Comparison of ENCODE assay signal across 10 mouse cellular contexts in genomic region chr19:8987816-8988215, GRCm38 (mm10). TPM values are rescaled to one million over a fixed set of nuclear protein-coding genes. Genes with fewer than 3 reads are reported as not detected.
DNase-seq lines count a peak whose midpoint lies in the region; ATAC-seq and TF ChIP-seq lines count a peak whose summit lies in the region.
"Had no signal": no experiment of that assay in that cellular context is flagged by ENCODE, and none has a peak within 500 bp of the region (broad histone marks: within the 10 kb centered on the region; RNA-seq: fewer than 3 reads in every experiment).

No protein-coding gene starts in this region.

- no peak overlapping the region for H3K4me3 ChIP-seq in heart, embryonic 11.5 days (ENCODE audit: low read depth, low read length)
- no peak overlapping the region for H3K4me3 ChIP-seq in limb, embryonic 14.5 days (replicated peaks; ENCODE audit: low read length)
- no peak overlapping the region for H3K4me3 ChIP-seq in liver, embryonic 12.5 days

- no peak for TF ChIP-seq POLR2A in limb, embryonic 14.5 days (IDR thresholded peaks at IDR 0.05; ENCODE audit: borderline replicate concordance, extremely low read depth, insufficient read depth, insufficient read length)

- H3K27ac ChIP-seq in heart, embryonic 11.5 days (ENCODE audit: low read depth, low read length), result peak overlapping the region; percentile 90
- peak overlapping the region; percentile 97; the same call in 1 of the 2 replicates for H3K27ac ChIP-seq in limb, embryonic 14.5 days (replicated peaks; ENCODE audit: low read depth, low read length)
- no peak overlapping the region for H3K27ac ChIP-seq in liver, embryonic 12.5 days
- H3K27ac ChIP-seq: midbrain, embryonic 15.5 days had no signal

- no peaks in the 10 kb centered on the region for H3K9me3 ChIP-seq in heart, embryonic 11.5 days (replicated peaks; ENCODE audit: control insufficient read depth, low read length)
- no peaks in the 10 kb centered on the region for H3K9me3 ChIP-seq in limb, embryonic 14.5 days (ENCODE audit: control insufficient read depth, low read length)
- no peaks in the 10 kb centered on the region for H3K9me3 ChIP-seq in liver, embryonic 12.5 days (replicated peaks)
- H3K9me3 ChIP-seq: midbrain, embryonic 15.5 days had no signal

- H3K36me3 ChIP-seq in heart, embryonic 11.5 days (ENCODE audit: control insufficient read depth, insufficient read depth, low read length), result no peaks in the 10 kb centered on the region
- no peaks in the 10 kb centered on the region for H3K36me3 ChIP-seq in limb, embryonic 14.5 days (ENCODE audit: control insufficient read depth, insufficient read depth, low read length)
- H3K36me3 ChIP-seq in liver, embryonic 12.5 days, result no peaks in the 10 kb centered on the region
- H3K36me3 ChIP-seq: midbrain, embryonic 15.5 days had no signal

- intact Hi-C loops in heart, postnatal 25 days (cut with DNase I), result no loop called here

- peaks cover 63% of the 10 kb centered on the region for H3K4me1 ChIP-seq in heart, embryonic 11.5 days (ENCODE audit: control insufficient read depth, insufficient read depth, low read length)
- peaks cover 56% of the 10 kb centered on the region for H3K4me1 ChIP-seq in limb, embryonic 14.5 days (ENCODE audit: control insufficient read depth, insufficient read depth, low read length)
- peaks cover 52% of the 10 kb centered on the region for H3K4me1 ChIP-seq in liver, embryonic 12.5 days

- H3K27me3 ChIP-seq in heart, embryonic 11.5 days (ENCODE audit: control insufficient read depth, insufficient read depth, low read length), result no peaks in the 10 kb centered on the region
- H3K27me3 ChIP-seq in limb, embryonic 14.5 days (ENCODE audit: control insufficient read depth, insufficient read depth, low read length), result no peaks in the 10 kb centered on the region
- peaks cover 66% of the 10 kb centered on the region for H3K27me3 ChIP-seq in liver, embryonic 12.5 days (replicated peaks)

- no peak for ATAC-seq in heart, embryonic 11.5 days (replicated peaks; ENCODE audit: insufficient number of reproducible peaks, low FRiP score, low TSS enrichment)
- no peak for ATAC-seq in limb, embryonic 14.5 days (ENCODE audit: low FRiP score, low read depth)
- no peak for ATAC-seq in liver, embryonic 12.5 days
- ATAC-seq: midbrain, embryonic 15.5 days had no signal

- peak overlapping the region; percentile 12 for H3K4me2 ChIP-seq in heart, embryonic 11.5 days
- H3K4me2 ChIP-seq in limb, embryonic 14.5 days (replicated peaks; ENCODE audit: low read depth, low read length, severe bottlenecking), result 0 out of 2 replicates have a peak overlapping the region, but pooled peaks have one; percentile 16
- no peak overlapping the region for H3K4me2 ChIP-seq in liver, embryonic 12.5 days
- H3K4me2 ChIP-seq: liver, embryonic 11.5 days; midbrain, embryonic 15.5 days had no signal

- H3K9ac ChIP-seq in heart, embryonic 11.5 days (ENCODE audit: low read depth, low read length), result no peak overlapping the region
- H3K9ac ChIP-seq in limb, embryonic 14.5 days (ENCODE audit: low read depth, low read length, severe bottlenecking), result peak overlapping the region; percentile 8; the same call in 1 of the 2 replicates
- no peak overlapping the region for H3K9ac ChIP-seq in liver, embryonic 12.5 days
- H3K9ac ChIP-seq: midbrain, embryonic 15.5 days had no signal

- WGBS in heart, embryonic 11.5 days (ENCODE audit: insufficient replicate concordance), result 25% methylated on average over 2 of the region's 2 CpGs
- 31% methylated on average over 2 of the region's 2 CpGs for WGBS in limb, embryonic 14.5 days
- WGBS in liver, embryonic 12.5 days (ENCODE audit: insufficient replicate concordance), result 59% methylated on average over 2 of the region's 2 CpGs

- DNase-seq in heart, adult 11 months, result peak; percentile 98
- no peak for DNase-seq in heart, postnatal 25 days (ENCODE audit: low spot score)
- peak; percentile 60 for DNase-seq in adipocyte (ENCODE audit: low spot score)
- DNase-seq in limb, embryonic 14.5 days (ENCODE audit: low spot score), result no peak
- DNase-seq in cerebellum, postnatal 25 days, result no peak
- no peak for DNase-seq in layer of hippocampus, postnatal 36 days

RNA-seq across cellular contexts. Expression of gene Ahnak, which starts 1.3 kb away (rescaled TPM):
- 100 to 1,000 TPM; 283 to 326 TPM for total RNA-seq in heart, postnatal 25 days (2021)
- polyA plus RNA-seq in heart, embryonic 11.5 days (2014; fragmentation: Nextera tagmentation; extraction: Ambion mirVana), result 15.1 and 17.4 TPM in 2 replicates
- 21.6 and 31.4 TPM in 2 replicates for polyA plus RNA-seq in limb, embryonic 14.5 days (2012; rRNA removed)
- polyA plus RNA-seq in limb, embryonic 14.5 days (2014; fragmentation: Nextera tagmentation; extraction: Ambion mirVana), result 61.5 and 61.6 TPM in 2 replicates
- 1.8 and 2.0 TPM in 2 replicates for polyA plus RNA-seq in liver, embryonic 12.5 days (2016; fragmentation: Nextera tagmentation; extraction: Ambion mirVana)
- 10 to 100 TPM; 14.5 to 24.0 TPM for total RNA-seq in layer of hippocampus, postnatal 36 days (2021)

RNA-seq across cellular contexts. Expression of gene Eef1g, which starts 21.0 kb away (rescaled TPM):
- total RNA-seq in heart, postnatal 25 days (2021), result 100 to 1,000 TPM; 241 to 256 TPM
- 344 TPM in 2 replicates for polyA plus RNA-seq in heart, embryonic 11.5 days (2014; fragmentation: Nextera tagmentation; extraction: Ambion mirVana)
- 530 and 577 TPM in 2 replicates for polyA plus RNA-seq in limb, embryonic 14.5 days (2012; rRNA removed)
- 499 and 500 TPM in 2 replicates for polyA plus RNA-seq in limb, embryonic 14.5 days (2014; fragmentation: Nextera tagmentation; extraction: Ambion mirVana)
- 358 and 366 TPM in 2 replicates for polyA plus RNA-seq in liver, embryonic 12.5 days (2016; fragmentation: Nextera tagmentation; extraction: Ambion mirVana)
- 100 to 1,000 TPM; 233 to 254 TPM for total RNA-seq in layer of hippocampus, postnatal 36 days (2021)

RNA-seq across cellular contexts. Expression of gene Tut1, which starts 34.2 kb away (rescaled TPM):
- total RNA-seq in heart, postnatal 25 days (2021), result 1 to 10 TPM; 7.2 to 8.8 TPM
- polyA plus RNA-seq in heart, embryonic 11.5 days (2014; fragmentation: Nextera tagmentation; extraction: Ambion mirVana), result 17.1 and 19.8 TPM in 2 replicates
- polyA plus RNA-seq in limb, embryonic 14.5 days (2012; rRNA removed), result 28.6 and 33.6 TPM in 2 replicates
- polyA plus RNA-seq in limb, embryonic 14.5 days (2014; fragmentation: Nextera tagmentation; extraction: Ambion mirVana), result 27.6 and 29.2 TPM in 2 replicates
- 26.0 and 27.7 TPM in 2 replicates for polyA plus RNA-seq in liver, embryonic 12.5 days (2016; fragmentation: Nextera tagmentation; extraction: Ambion mirVana)
- total RNA-seq in layer of hippocampus, postnatal 36 days (2021), result 10 to 100 TPM; 19.6 to 19.7 TPM

RNA-seq across cellular contexts. Expression of gene Mta2, which starts 46.1 kb away (rescaled TPM):
- total RNA-seq in heart, postnatal 25 days (2021), result 10 to 100 TPM; 29.5 to 32.3 TPM
- polyA plus RNA-seq in heart, embryonic 11.5 days (2014; fragmentation: Nextera tagmentation; extraction: Ambion mirVana), result 30.0 and 39.9 TPM in 2 replicates
- polyA plus RNA-seq in limb, embryonic 14.5 days (2012; rRNA removed), result 63.4 and 76.5 TPM in 2 replicates
- polyA plus RNA-seq in limb, embryonic 14.5 days (2014; fragmentation: Nextera tagmentation; extraction: Ambion mirVana), result 43.8 and 47.2 TPM in 2 replicates
- polyA plus RNA-seq in liver, embryonic 12.5 days (2016; fragmentation: Nextera tagmentation; extraction: Ambion mirVana), result 138 and 140 TPM in 2 replicates
- 10 to 100 TPM; 54.7 to 60.7 TPM for total RNA-seq in layer of hippocampus, postnatal 36 days (2021)

RNA-seq across cellular contexts. Expression of gene Eml3, which starts 58.5 kb away (rescaled TPM):
- 1 to 10 TPM; 8.9 to 9.1 TPM for total RNA-seq in heart, postnatal 25 days (2021)
- 8.1 and 8.5 TPM in 2 replicates for polyA plus RNA-seq in heart, embryonic 11.5 days (2014; fragmentation: Nextera tagmentation; extraction: Ambion mirVana)
- 62.1 and 74.9 TPM in 2 replicates for polyA plus RNA-seq in limb, embryonic 14.5 days (2012; rRNA removed)
- 21.5 and 25.2 TPM in 2 replicates for polyA plus RNA-seq in limb, embryonic 14.5 days (2014; fragmentation: Nextera tagmentation; extraction: Ambion mirVana)
- 21.3 and 23.0 TPM in 2 replicates for polyA plus RNA-seq in liver, embryonic 12.5 days (2016; fragmentation: Nextera tagmentation; extraction: Ambion mirVana)
- 10 to 100 TPM; 10.9 to 11.8 TPM for total RNA-seq in layer of hippocampus, postnatal 36 days (2021)

Comparison
In these comparisons a context has a peak if more than half of its experiments do, and no peak if none do; other contexts are left out.
1. DNase-seq: peak in heart, adult 11 months (single experiment) and adipocyte (single experiment); none in heart, postnatal 25 days (single experiment), limb, embryonic 14.5 days (single experiment), cerebellum, postnatal 25 days (0 of 2) and layer of hippocampus, postnatal 36 days (0 of 2).